14 mouse cellular contexts compared by ENCODE assay signal in the genomic region with DNA sequence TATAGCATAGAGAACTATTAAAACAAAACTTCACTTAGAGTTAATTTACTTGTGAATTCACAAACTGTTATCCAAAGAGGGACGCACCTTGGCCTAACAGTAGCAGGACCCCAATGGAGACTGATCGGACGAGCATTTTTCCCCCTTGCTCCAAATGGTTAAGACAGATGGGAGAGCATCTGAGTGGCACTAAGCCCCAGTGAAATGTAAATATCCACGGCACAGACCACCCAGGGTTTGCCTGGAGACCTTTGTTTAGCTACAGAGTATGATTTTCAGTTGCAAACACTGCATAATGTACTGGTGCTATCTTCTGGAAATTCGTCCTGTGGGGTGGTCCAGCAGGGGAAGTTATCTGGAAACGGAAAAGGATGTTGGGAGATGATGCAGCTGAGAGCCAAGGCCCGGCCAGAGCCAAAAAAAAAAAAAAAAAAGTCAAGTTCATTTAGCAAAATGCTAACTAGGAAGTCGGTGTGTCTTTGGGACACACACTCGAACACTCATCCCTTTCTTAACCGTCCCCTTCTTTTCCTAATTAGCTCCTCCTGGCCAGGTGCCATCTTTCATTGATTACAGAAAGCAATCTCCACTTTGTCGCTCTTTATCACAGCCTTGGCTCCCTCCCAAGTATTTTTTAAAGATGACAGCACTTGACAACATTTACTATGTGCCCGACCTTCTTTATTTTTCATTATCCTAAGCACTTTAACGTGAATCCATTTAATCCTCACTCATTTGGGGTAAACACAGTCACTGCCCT.
DNase-seq lines count a peak whose midpoint lies in the region; ATAC-seq lines count a peak whose summit lies in the region.
"Had no signal": no experiment of that assay in that cellular context is flagged by ENCODE, and none has a peak within 500 bp of the region (broad histone marks: within the 10 kb centered on the region; RNA-seq: fewer than 3 reads in every experiment).

No protein-coding gene starts in this region.

- H3K4me3 ChIP-seq in midbrain, embryonic 11.5 days (ENCODE audit: low read depth, low read length): no peak overlapping the region
- no peak overlapping the region for H3K4me3 ChIP-seq in midbrain, embryonic 16.5 days (ENCODE audit: low read depth, low read length)
- no peak overlapping the region for H3K4me3 ChIP-seq in forebrain, embryonic 15.5 days
- H3K4me3 ChIP-seq: liver, embryonic 12.5 days had no signal

- H3K9ac ChIP-seq in midbrain, embryonic 11.5 days (ENCODE audit: low read length): no peak overlapping the region
- H3K9ac ChIP-seq in midbrain, embryonic 16.5 days (ENCODE audit: low read depth, low read length): no peak overlapping the region
- H3K9ac ChIP-seq in forebrain, embryonic 15.5 days (replicated peaks): no peak overlapping the region
- H3K9ac ChIP-seq: liver, embryonic 12.5 days had no signal

- peaks cover 19% of the 10 kb centered on the region for H3K4me1 ChIP-seq in midbrain, embryonic 11.5 days (ENCODE audit: control insufficient read depth, insufficient read depth, low read length)
- H3K4me1 ChIP-seq in midbrain, embryonic 16.5 days (ENCODE audit: control insufficient read depth, insufficient read depth, low read length): peaks cover 6% of the 10 kb centered on the region; the same call in 1 of the 2 replicates
- peaks cover 28% of the 10 kb centered on the region for H3K4me1 ChIP-seq in forebrain, embryonic 15.5 days

- H3K27me3 ChIP-seq in midbrain, embryonic 11.5 days (ENCODE audit: control insufficient read depth, insufficient read depth, low read length): no peaks in the 10 kb centered on the region
- H3K27me3 ChIP-seq in midbrain, embryonic 16.5 days (ENCODE audit: control insufficient read depth, insufficient read depth, low read depth, low read length): no peaks in the 10 kb centered on the region
- no peaks in the 10 kb centered on the region for H3K27me3 ChIP-seq in forebrain, embryonic 15.5 days
- H3K27me3 ChIP-seq: CH12.LX; liver, embryonic 12.5 days had no signal

- peak; percentile 46 to 56 for DNase-seq in heart, adult 9 months (ENCODE audit: low spot score in 2 of 2)
- no peak for DNase-seq in heart, postnatal 36 days
- DNase-seq in midbrain, embryonic 11.5 days (ENCODE audit: low spot score, missing footprints): no peak
- DNase-seq in lung, postnatal 10 days: peak; percentile 41
- DNase-seq: cerebellum, adult 9-10 months; kidney, postnatal 10 days; right cerebral cortex, postnatal 14 days; thymus, adult 2 months had no signal

- no peaks in the 10 kb centered on the region for H3K9me3 ChIP-seq in midbrain, embryonic 11.5 days (ENCODE audit: control insufficient read depth, low read length)
- no peaks in the 10 kb centered on the region for H3K9me3 ChIP-seq in midbrain, embryonic 16.5 days (replicated peaks; ENCODE audit: control insufficient read depth, low read length, poor library complexity, severe bottlenecking)
- no peaks in the 10 kb centered on the region for H3K9me3 ChIP-seq in forebrain, embryonic 15.5 days
- H3K9me3 ChIP-seq: liver, embryonic 12.5 days had no signal

- 59% methylated on average over 13 of the region's 13 CpGs for WGBS in midbrain, embryonic 11.5 days
- 31% methylated on average over 13 of the region's 13 CpGs for WGBS in midbrain, embryonic 16.5 days
- WGBS in forebrain, embryonic 15.5 days: 20% methylated on average over 13 of the region's 13 CpGs

- ATAC-seq in midbrain, embryonic 11.5 days (ENCODE audit: low FRiP score): peak; percentile 46; the same call in 1 of the 2 replicates
- no peak for ATAC-seq in midbrain, embryonic 16.5 days
- 0 out of 2 replicates have a peak, but pooled peaks have one; percentile 23 for ATAC-seq in forebrain, embryonic 15.5 days (replicated peaks)
- no peak for ATAC-seq in granulocyte monocyte progenitor cell, adult 5-6 weeks (replicated peaks; ENCODE audit: poor library complexity, severe bottlenecking)
- ATAC-seq: inflammation-experienced regulatory T-cells, adult 6 months; liver, embryonic 12.5 days had no signal

- H3K4me2 ChIP-seq in midbrain, embryonic 11.5 days: no peak overlapping the region
- H3K4me2 ChIP-seq in midbrain, embryonic 16.5 days (ENCODE audit: low read length): no peak overlapping the region
- no peak overlapping the region for H3K4me2 ChIP-seq in forebrain, embryonic 15.5 days (replicated peaks)
- H3K4me2 ChIP-seq: liver, embryonic 12.5 days had no signal

- no peak overlapping the region for H3K27ac ChIP-seq in midbrain, embryonic 11.5 days (ENCODE audit: low read depth, low read length)
- H3K27ac ChIP-seq in midbrain, embryonic 16.5 days (ENCODE audit: low read length): no peak overlapping the region
- H3K27ac ChIP-seq in forebrain, embryonic 15.5 days (replicated peaks): peak overlapping the region; percentile 2; the same call in 1 of the 2 replicates
- H3K27ac ChIP-seq: liver, embryonic 12.5 days had no signal

- intact Hi-C loops in heart, postnatal 36 days (cut with DNase I): loop anchor here (2.0 to 10.0 kb wide), 3 partner anchors 15 to 347 kb away; a partner anchor contains a TSS

- no peaks in the 10 kb centered on the region for H3K36me3 ChIP-seq in midbrain, embryonic 11.5 days (ENCODE audit: control insufficient read depth, insufficient read depth, low read length)
- no peaks in the 10 kb centered on the region for H3K36me3 ChIP-seq in midbrain, embryonic 16.5 days (ENCODE audit: control insufficient read depth, insufficient read depth, low read length)
- no peaks in the 10 kb centered on the region for H3K36me3 ChIP-seq in forebrain, embryonic 15.5 days
- H3K36me3 ChIP-seq: liver, embryonic 12.5 days had no signal

Comparison
In these comparisons a context has a peak if more than half of its experiments do, and no peak if none do; other contexts are left out.
1. DNase-seq: peak in heart, adult 9 months (2 of 2) and lung, postnatal 10 days (single experiment); none in heart, postnatal 36 days (0 of 2) and midbrain, embryonic 11.5 days (single experiment).
2. ATAC-seq: peak in midbrain, embryonic 11.5 days (single experiment) and forebrain, embryonic 15.5 days (single experiment); none in midbrain, embryonic 16.5 days (single experiment) and granulocyte monocyte progenitor cell, adult 5-6 weeks (single experiment).